Mouse (Mus musculus) midbrain, embryonic 13.5 days (tissue): ENCODE results near the gene Samd5. TPM values are rescaled to one million over a fixed set of nuclear protein-coding genes. Genes with fewer than 3 reads are reported as not detected.

Experiments
- ATAC-seq: fragments of 200-750 bp; cut with Nextera tagmentation; 2 replicates; pipeline ENCODE4 v1.8.0; 2017; ENCODE audit warnings: mild to moderate bottlenecking, moderate TSS enrichment, moderate library complexity
- H3K27ac ChIP-seq: fragments of 300-500 bp; sonication (generic); 2 replicates; pipeline ENCODE4 v1.5.1; 2015; ENCODE audit warnings: inconsistent platforms, mild to moderate bottlenecking, moderate library complexity
- H3K27me3 ChIP-seq: fragments of 300-500 bp; sonication (generic); 2 replicates; pipeline ENCODE4 v1.6.1; 2015; ENCODE audit warnings: mild to moderate bottlenecking, inconsistent platforms
- H3K36me3 ChIP-seq: fragments of 300-500 bp; sonication (generic); 2 replicates; pipeline ENCODE4 v1.6.1; 2015; ENCODE audit warnings: mild to moderate bottlenecking, inconsistent platforms
- H3K4me1 ChIP-seq: fragments of 300-500 bp; sonication (generic); replicated peaks from 2 replicates; pipeline ENCODE4 v1.6.1; 2015; ENCODE audit warnings: inconsistent platforms
- H3K4me2 ChIP-seq: fragments of 300-500 bp; sonication (generic); replicated peaks from 2 replicates; pipeline ENCODE4 v1.6.1; 2015; ENCODE audit warnings: moderate library complexity, mild to moderate bottlenecking, inconsistent platforms
- H3K4me3 ChIP-seq: fragments of 300-500 bp; sonication (generic); replicated peaks from 2 replicates; pipeline ENCODE4 v1.5.1; 2015; ENCODE audit warnings: mild to moderate bottlenecking, inconsistent platforms
- H3K9ac ChIP-seq: fragments of 300-500 bp; sonication (generic); replicated peaks from 2 replicates; pipeline ENCODE4 v1.6.1; 2015; ENCODE audit warnings: mild to moderate bottlenecking, inconsistent platforms
- H3K9me3 ChIP-seq: fragments of 300-500 bp; sonication (generic); 2 replicates; pipeline ENCODE4 v1.6.1; 2016; ENCODE audit warnings: mild to moderate bottlenecking, inconsistent platforms
- WGBS: fragments of 180-500 bp; shearing (Covaris S2); methylation state at CpG from one replicate; pipeline ENCODE4 v1.1.7; 2015; 5-methylcytosine and 5-hydroxymethylcytosine counted together
- polyA plus RNA-seq: library from polyadenylated mRNA; unstranded; fragments of >200 nt; fragmentation: Nextera tagmentation; extraction: Ambion mirVana; gene quantifications from 2 replicates; pipeline ENCODE4 v1.2.1, GENCODE M21; 2015

The Samd5 gene
- polyA plus RNA-seq, 1 experiment from 2014 or later = 8.7 TPM

DNA sequence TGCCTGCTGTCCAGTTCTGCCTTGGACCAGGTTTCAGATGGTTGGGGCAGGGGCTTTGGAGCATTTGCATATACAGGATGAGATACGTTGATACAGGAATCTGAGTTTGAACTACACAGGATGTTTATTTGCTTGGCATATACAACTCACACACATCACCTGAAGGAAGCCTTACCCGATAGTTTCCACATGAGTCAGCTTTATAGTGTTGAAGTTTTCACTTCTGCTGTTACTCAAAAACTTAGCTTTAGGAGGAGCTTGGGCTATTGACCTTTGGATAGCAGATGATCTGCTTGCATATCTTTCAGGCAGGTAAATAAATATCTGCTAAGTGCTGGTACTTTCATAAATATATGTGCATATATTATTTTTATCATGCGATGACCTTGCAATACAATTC is 28.6 kb downstream of the Samd5 start:
- Histone ChIP-seq H3K27ac (no peak overlapping the region), H3K27me3 (no peaks in the 10 kb centered on the region), H3K4me1 (peaks cover 23% of the 10 kb centered on the region), H3K4me2 (no peak overlapping the region), H3K9me3 (no peaks in the 10 kb centered on the region), H3K4me3 (no peak overlapping the region), H3K36me3 (no peaks in the 10 kb centered on the region), H3K9ac (no peak overlapping the region)
- ATAC-seq = no peak
- WGBS = 90% methylated on average over 3 of the region's 3 CpGs

DNA sequence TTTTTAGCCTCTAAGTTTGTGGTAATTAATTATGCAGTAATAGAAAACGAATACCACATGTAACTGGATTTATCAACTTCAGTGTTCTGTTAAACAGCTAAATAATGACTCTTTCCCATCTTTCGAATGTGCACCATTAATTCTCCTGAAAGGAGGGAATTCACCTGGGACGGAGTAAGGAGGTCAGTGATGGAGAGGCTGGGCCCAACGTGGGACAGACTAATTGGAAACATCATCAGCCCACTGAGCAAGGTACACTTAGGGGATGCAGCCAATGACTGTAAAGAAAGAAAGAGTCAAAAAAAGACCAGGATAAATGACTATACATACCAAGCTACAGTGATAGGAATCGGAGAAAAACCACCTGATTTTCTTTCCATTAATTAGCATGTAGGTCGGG is 31.5 kb downstream of the Samd5 start:
- Histone ChIP-seq H3K4me1 (peaks cover 25% of the 10 kb centered on the region), H3K4me2 (no peak overlapping the region), H3K9ac (no peak overlapping the region), H3K36me3 (no peaks in the 10 kb centered on the region), H3K4me3 (no peak overlapping the region), H3K9me3 (no peaks in the 10 kb centered on the region), H3K27me3 (no peaks in the 10 kb centered on the region), H3K27ac (no peak overlapping the region)
- 85% methylated on average over 6 of the region's 6 CpGs for WGBS
- no peak for ATAC-seq

- Histone ChIP-seq H3K36me3 (no peaks in the 10 kb centered on the region), H3K4me1 (peaks cover 25% of the 10 kb centered on the region), H3K27me3 (no peaks in the 10 kb centered on the region), H3K9me3 (no peaks in the 10 kb centered on the region), H3K4me3 (no peak overlapping the region), H3K4me2 (no peak overlapping the region), H3K27ac (no peak overlapping the region), H3K9ac (no peak overlapping the region)
- 96% methylated on average over 4 of the region's 4 CpGs for WGBS
- ATAC-seq = no peak
Measured at GRCm38 (mm10) chr10:9642077-9642476, 32.9 kb downstream of the Samd5 start.

- peaks cover 33% of the 10 kb centered on the region for H3K4me1 ChIP-seq
- H3K9me3 ChIP-seq = no peaks in the 10 kb centered on the region
- no peaks in the 10 kb centered on the region for H3K27me3 ChIP-seq
- H3K36me3 ChIP-seq = no peaks in the 10 kb centered on the region
- no peak overlapping the region for H3K27ac ChIP-seq
- no peak overlapping the region for H3K4me3 ChIP-seq
- 83% methylated on average over 2 of the region's 2 CpGs for WGBS
- no peak for ATAC-seq
- H3K4me2 ChIP-seq = no peak overlapping the region
- H3K9ac ChIP-seq = no peak overlapping the region
Measured at GRCm38 (mm10) chr10:9640678-9641077, 34.3 kb downstream of the Samd5 start.

DNA sequence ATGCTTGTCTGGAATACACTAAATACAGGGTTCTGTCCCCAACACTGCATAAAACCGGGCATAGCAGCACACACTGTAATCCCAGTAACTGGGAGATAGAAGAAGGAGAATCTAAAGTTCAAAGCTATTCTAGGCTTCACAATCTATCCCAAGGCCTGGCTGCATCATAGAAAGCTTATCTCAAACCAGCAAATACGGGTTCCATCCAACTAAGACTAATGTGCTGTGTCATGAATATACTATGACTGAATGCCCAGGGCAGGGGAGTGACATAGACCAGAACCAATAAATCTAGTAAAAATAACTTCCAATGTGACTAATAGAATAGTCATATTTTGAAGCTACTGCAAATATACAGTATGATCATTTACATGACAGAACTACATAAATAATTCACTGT is 35.0 kb downstream of the Samd5 start:
- H3K4me2 ChIP-seq = no peak overlapping the region
- H3K9ac ChIP-seq = no peak overlapping the region
- WGBS = 68% methylated on average over 2 of the region's 2 CpGs
- ATAC-seq = no peak
- H3K9me3 ChIP-seq = no peaks in the 10 kb centered on the region
- no peak overlapping the region for H3K4me3 ChIP-seq
- H3K27ac ChIP-seq = no peak overlapping the region
- peaks cover 33% of the 10 kb centered on the region for H3K4me1 ChIP-seq
- H3K36me3 ChIP-seq = no peaks in the 10 kb centered on the region
- H3K27me3 ChIP-seq = no peaks in the 10 kb centered on the region

- no peak overlapping the region for H3K4me3 ChIP-seq
- H3K9me3 ChIP-seq = no peaks in the 10 kb centered on the region
- WGBS = 5% methylated on average over 1 of the region's 1 CpGs
- no peak overlapping the region for H3K27ac ChIP-seq
- H3K4me1 ChIP-seq = peaks cover 6% of the 10 kb centered on the region
- no peaks in the 10 kb centered on the region for H3K27me3 ChIP-seq
- H3K4me2 ChIP-seq = no peak overlapping the region
- no peaks in the 10 kb centered on the region for H3K36me3 ChIP-seq
- no peak for ATAC-seq
- H3K9ac ChIP-seq = no peak overlapping the region
Measured at GRCm38 (mm10) chr10:9625356-9625755, 49.7 kb downstream of the Samd5 start.

DNA sequence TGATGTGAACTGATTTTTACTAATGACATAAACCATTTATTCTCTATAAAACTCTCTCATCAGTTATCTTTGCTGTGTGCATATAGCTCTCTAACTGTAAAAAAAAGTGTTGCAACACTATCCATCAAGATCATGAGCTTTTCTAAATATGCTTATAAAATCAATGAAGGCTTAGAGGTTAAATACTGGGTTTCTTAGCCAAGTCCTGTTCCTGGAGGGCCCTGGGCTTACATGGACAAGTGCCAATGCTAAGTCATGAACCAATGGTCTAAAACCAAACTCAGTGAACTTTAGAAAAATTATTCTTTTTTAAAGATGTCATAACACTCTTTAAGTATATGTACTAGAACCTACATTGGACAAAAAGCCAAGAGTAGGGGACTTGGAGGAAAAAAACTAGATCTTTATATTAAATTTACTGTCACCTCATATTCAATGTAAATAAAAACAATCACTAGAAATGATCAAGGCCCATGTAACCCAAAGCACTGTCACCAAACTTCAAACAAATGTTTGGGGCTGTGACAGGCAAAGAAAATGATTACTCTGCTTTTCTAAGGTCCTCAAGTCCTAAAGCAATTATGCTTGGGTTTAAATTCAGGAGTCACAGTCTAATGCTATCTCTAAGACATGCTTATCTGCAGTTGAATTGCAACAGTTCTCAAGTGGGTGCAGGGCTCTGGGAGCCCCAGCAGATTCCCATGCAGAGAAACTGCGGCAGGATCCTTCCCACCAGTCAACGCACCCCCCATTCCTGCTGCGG is 52.9 kb downstream of the Samd5 start:
- Histone ChIP-seq H3K4me1 (peaks cover 6% of the 10 kb centered on the region), H3K36me3 (no peaks in the 10 kb centered on the region), H3K9ac (no peak overlapping the region), H3K27me3 (no peaks in the 10 kb centered on the region), H3K9me3 (no peaks in the 10 kb centered on the region), H3K4me2 (no peak overlapping the region), H3K27ac (no peak overlapping the region), H3K4me3 (no peak overlapping the region)
- no peak for ATAC-seq
- WGBS = 92% methylated on average over 3 of the region's 3 CpGs

GRCm38 (mm10) chr10:9621055-9621454 is 54.0 kb downstream of the Samd5 start:
- H3K27me3 ChIP-seq = no peaks in the 10 kb centered on the region
- no peak overlapping the region for H3K4me3 ChIP-seq
- no peaks in the 10 kb centered on the region for H3K36me3 ChIP-seq
- H3K4me2 ChIP-seq = no peak overlapping the region
- no peak overlapping the region for H3K27ac ChIP-seq
- WGBS = 70% methylated on average over 1 of the region's 1 CpGs
- H3K9me3 ChIP-seq = no peaks in the 10 kb centered on the region
- no peak for ATAC-seq
- no peak overlapping the region for H3K9ac ChIP-seq
- H3K4me1 ChIP-seq = peaks cover 6% of the 10 kb centered on the region

- Histone ChIP-seq H3K4me3 (no peak overlapping the region), H3K36me3 (no peaks in the 10 kb centered on the region), H3K9me3 (no peaks in the 10 kb centered on the region), H3K9ac (no peak overlapping the region), H3K4me1 (no peaks in the 10 kb centered on the region), H3K27ac (no peak overlapping the region), H3K4me2 (no peak overlapping the region), H3K27me3 (no peaks in the 10 kb centered on the region)
- no peak for ATAC-seq
Measured at GRCm38 (mm10) chr10:9615009-9615408, 60.0 kb downstream of the Samd5 start.

- H3K9ac ChIP-seq = no peak overlapping the region
- peaks cover 8% of the 10 kb centered on the region for H3K4me1 ChIP-seq
- H3K36me3 ChIP-seq = no peaks in the 10 kb centered on the region
- no peak overlapping the region for H3K4me3 ChIP-seq
- no peaks in the 10 kb centered on the region for H3K9me3 ChIP-seq
- H3K27ac ChIP-seq = no peak overlapping the region
- WGBS = 86% methylated on average over 4 of the region's 4 CpGs
- no peaks in the 10 kb centered on the region for H3K27me3 ChIP-seq
- ATAC-seq = no peak
- H3K4me2 ChIP-seq = no peak overlapping the region
Measured at GRCm38 (mm10) chr10:9608854-9609253, 66.2 kb downstream of the Samd5 start.

GRCm38 (mm10) chr10:9607155-9607554 is 67.9 kb downstream of the Samd5 start:
- Histone ChIP-seq H3K9me3 (no peaks in the 10 kb centered on the region), H3K36me3 (no peaks in the 10 kb centered on the region), H3K4me1 (peaks cover 8% of the 10 kb centered on the region), H3K9ac (no peak overlapping the region), H3K27ac (no peak overlapping the region), H3K4me3 (no peak overlapping the region), H3K4me2 (no peak overlapping the region), H3K27me3 (no peaks in the 10 kb centered on the region)
- WGBS = 88% methylated on average over 2 of the region's 2 CpGs
- no peak for ATAC-seq

DNA sequence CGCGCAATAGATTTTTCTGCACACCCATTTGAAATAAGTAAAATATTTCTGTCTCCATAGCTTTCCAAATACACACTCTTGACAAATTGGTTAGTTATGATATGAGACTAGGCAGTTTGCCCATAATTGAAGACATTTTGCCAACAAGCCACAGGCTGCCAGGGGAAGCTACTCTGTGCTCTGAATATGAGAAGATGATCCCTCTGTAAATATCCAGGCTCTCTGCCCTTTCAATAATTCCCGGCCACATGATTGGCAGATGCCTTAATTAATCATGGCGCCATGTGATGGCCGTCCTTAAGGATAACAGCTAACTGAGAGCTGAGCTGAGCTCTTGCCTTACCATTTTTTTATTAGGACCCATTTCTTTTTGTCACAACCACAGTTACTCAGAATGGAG is 69.4 kb downstream of the Samd5 start:
- no peak for ATAC-seq

DNA sequence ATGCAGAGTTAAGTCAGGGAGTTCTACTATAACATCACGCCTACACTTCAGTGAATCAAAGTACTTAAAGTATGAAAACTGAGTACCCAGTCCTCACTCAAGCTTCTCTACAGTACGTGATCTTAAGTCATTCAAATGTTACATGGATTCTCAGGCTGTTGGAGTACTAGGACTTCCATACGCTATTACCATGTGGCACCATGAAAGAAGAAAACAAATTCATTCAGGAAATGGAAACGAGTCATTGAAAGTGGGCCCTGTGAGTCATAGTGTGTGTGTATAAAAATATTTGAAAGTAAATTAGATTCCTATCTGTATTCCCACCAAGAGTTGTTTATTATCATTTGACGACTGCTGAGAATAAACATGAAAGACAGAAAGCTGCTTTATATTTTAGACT is 71.7 kb downstream of the Samd5 start:
- Histone ChIP-seq H3K9ac (no peak overlapping the region), H3K4me3 (no peak overlapping the region), H3K9me3 (no peaks in the 10 kb centered on the region), H3K27ac (no peak overlapping the region), H3K4me2 (no peak overlapping the region), H3K36me3 (no peaks in the 10 kb centered on the region), H3K27me3 (no peaks in the 10 kb centered on the region), H3K4me1 (peaks cover 5% of the 10 kb centered on the region; the same call in 1 of the 2 replicates)
- ATAC-seq = no peak
- WGBS = 78% methylated on average over 5 of the region's 5 CpGs

More for the DNA sequence above, 69.4 kb downstream of the Samd5 start:
- Histone ChIP-seq H3K9ac (no peak overlapping the region), H3K9me3 (no peaks in the 10 kb centered on the region), H3K4me1 (peaks cover 8% of the 10 kb centered on the region), H3K27ac (no peak overlapping the region), H3K4me2 (no peak overlapping the region), H3K36me3 (no peaks in the 10 kb centered on the region), H3K27me3 (no peaks in the 10 kb centered on the region), H3K4me3 (no peak overlapping the region)
- WGBS = 80% methylated on average over 5 of the region's 5 CpGs
